ENCODE assay signal across 7 mouse cellular contexts in genomic region chr4:140252369-140252768, GRCm38 (mm10). TPM values are rescaled to one million over a fixed set of nuclear protein-coding genes. Genes with fewer than 3 reads are reported as not detected.
DNase-seq lines count a peak whose midpoint lies in the region; ATAC-seq lines count a peak whose summit lies in the region.

No protein-coding gene starts in this region.

- 9% methylated on average over 7 of the region's 7 CpGs for WGBS in heart, embryonic 10.5 days
- WGBS in midbrain, embryonic 14.5 days = 15% methylated on average over 7 of the region's 7 CpGs
- 9% methylated on average over 7 of the region's 7 CpGs for WGBS in midbrain, embryonic 15.5 days

- H3K4me2 ChIP-seq in midbrain, embryonic 14.5 days (ENCODE audit: low read length) = no peak overlapping the region
- H3K4me2 ChIP-seq in midbrain, embryonic 15.5 days = no peak overlapping the region

- H3K27ac ChIP-seq in heart, embryonic 10.5 days = no peak overlapping the region
- no peak overlapping the region for H3K27ac ChIP-seq in midbrain, embryonic 14.5 days (replicated peaks; ENCODE audit: low read depth, low read length)
- no peak overlapping the region for H3K27ac ChIP-seq in midbrain, embryonic 15.5 days

- H3K4me1 ChIP-seq in heart, embryonic 10.5 days = no peaks in the 10 kb centered on the region
- H3K4me1 ChIP-seq in midbrain, embryonic 14.5 days (ENCODE audit: control insufficient read depth, insufficient read depth, low read length) = peaks cover 19% of the 10 kb centered on the region; the same call in 1 of the 2 replicates
- peaks cover 26% of the 10 kb centered on the region for H3K4me1 ChIP-seq in midbrain, embryonic 15.5 days

- ATAC-seq in midbrain, embryonic 14.5 days (ENCODE audit: low FRiP score, low TSS enrichment) = no peak
- ATAC-seq in midbrain, embryonic 15.5 days (replicated peaks) = no peak

- DNase-seq in heart, postnatal 4 days = peak; percentile 17
- DNase-seq in heart, embryonic 10.5 days (ENCODE audit: low spot score) = no peak
- peak; percentile 80 for DNase-seq in midbrain, embryonic 14.5 days
- peak; percentile 63 for DNase-seq in brain, adult 2 months (ENCODE audit: low read depth, low spot score)
- peak; percentile 14 for DNase-seq in lung, postnatal 14 days
- no peak for DNase-seq in urinary bladder, adult 18-20 months (ENCODE audit: low spot score in 2 of 2)

- peaks cover 73% of the 10 kb centered on the region for H3K27me3 ChIP-seq in heart, embryonic 10.5 days (ENCODE audit: insufficient read depth, poor library complexity, severe bottlenecking)
- H3K27me3 ChIP-seq in midbrain, embryonic 14.5 days (ENCODE audit: control insufficient read depth, insufficient read depth, low read length) = peaks cover 19% of the 10 kb centered on the region
- H3K27me3 ChIP-seq in midbrain, embryonic 15.5 days (replicated peaks) = peaks cover 24% of the 10 kb centered on the region

- no peak overlapping the region for H3K4me3 ChIP-seq in heart, embryonic 10.5 days
- H3K4me3 ChIP-seq in midbrain, embryonic 14.5 days (replicated peaks; ENCODE audit: low read depth, low read length) = no peak overlapping the region
- no peak overlapping the region for H3K4me3 ChIP-seq in midbrain, embryonic 15.5 days

- no peaks in the 10 kb centered on the region for H3K36me3 ChIP-seq in heart, embryonic 10.5 days
- no peaks in the 10 kb centered on the region for H3K36me3 ChIP-seq in midbrain, embryonic 14.5 days (ENCODE audit: control insufficient read depth, insufficient read depth, low read length)
- no peaks in the 10 kb centered on the region for H3K36me3 ChIP-seq in midbrain, embryonic 15.5 days (replicated peaks)

- H3K9me3 ChIP-seq in heart, embryonic 10.5 days = no peaks in the 10 kb centered on the region
- H3K9me3 ChIP-seq in midbrain, embryonic 14.5 days (ENCODE audit: control insufficient read depth, low read length) = no peaks in the 10 kb centered on the region
- no peaks in the 10 kb centered on the region for H3K9me3 ChIP-seq in midbrain, embryonic 15.5 days

- no peak overlapping the region for H3K9ac ChIP-seq in midbrain, embryonic 14.5 days (replicated peaks; ENCODE audit: low read length)
- H3K9ac ChIP-seq in midbrain, embryonic 15.5 days = no peak overlapping the region

RNA-seq across cellular contexts. Expression of gene Igsf21, which starts 5.8 kb away (rescaled TPM):
- total RNA-seq in heart, postnatal 4 days (2021) = under 1 TPM; 0.14 to 0.20 TPM
- 0.16 and 0.68 TPM in 2 replicates for polyA plus RNA-seq in heart, embryonic 10.5 days (2016; fragmentation: Nextera tagmentation; extraction: Ambion mirVana)
- polyA plus RNA-seq in midbrain, embryonic 14.5 days (2014; fragmentation: Nextera tagmentation; extraction: Ambion mirVana) = 64.9 and 77.6 TPM in 2 replicates
- 93.1 and 96.3 TPM in 2 replicates for polyA plus RNA-seq in midbrain, embryonic 15.5 days (2015; fragmentation: Nextera tagmentation; extraction: Ambion mirVana)

Comparison
In these comparisons a context has a peak if more than half of its experiments do, and no peak if none do; other contexts are left out.
1. DNase-seq: peak in heart, postnatal 4 days (single experiment), midbrain, embryonic 14.5 days (single experiment), brain, adult 2 months (single experiment) and lung, postnatal 14 days (single experiment); none in heart, embryonic 10.5 days (single experiment) and urinary bladder, adult 18-20 months (0 of 2).
2. RNA of gene Igsf21, which starts 5.8 kb away (polyA plus RNA-seq): 93.1 to 96.3 TPM in midbrain, embryonic 15.5 days and 64.9 to 77.6 TPM in midbrain, embryonic 14.5 days; 0.16 to 0.68 TPM in heart, embryonic 10.5 days; every median in the first group is over 10 times any median in the second.